Mouse (Mus musculus) forebrain, embryonic 12.5 days (tissue): ENCODE data around the gene Lipe. TPM values are rescaled to one million over a fixed set of nuclear protein-coding genes. Genes with fewer than 3 reads are reported as not detected.

Experiments
- ATAC-seq: fragments of 200-750 bp; cut with Nextera tagmentation; 2 replicates; pipeline ENCODE4 v1.8.0; 2017; ENCODE audit warnings: moderate TSS enrichment; ENCODE audit not compliant: low FRiP score
- H3K27ac ChIP-seq: fragments of 300-500 bp; sonication (generic); 2 replicates; pipeline ENCODE4 v1.5.1; 2016; ENCODE audit warnings: mild to moderate bottlenecking
- H3K27me3 ChIP-seq: fragments of 300-500 bp; sonication (generic); 2 replicates; pipeline ENCODE4 v1.6.1; 2016; ENCODE audit warnings: mild to moderate bottlenecking
- H3K36me3 ChIP-seq: fragments of 300-500 bp; sonication (generic); replicated peaks from 2 replicates; pipeline ENCODE4 v1.6.1; 2016; ENCODE audit warnings: mild to moderate bottlenecking
- H3K4me1 ChIP-seq: fragments of 300-500 bp; sonication (generic); 2 replicates; pipeline ENCODE4 v1.6.1; 2016
- H3K4me2 ChIP-seq: fragments of 300-500 bp; sonication (generic); 2 replicates; pipeline ENCODE4 v1.6.1; 2016; ENCODE audit warnings: mild to moderate bottlenecking, moderate library complexity
- H3K4me3 ChIP-seq: fragments of 300-500 bp; sonication (generic); replicated peaks from 2 replicates; pipeline ENCODE4 v1.5.1; 2016; ENCODE audit warnings: mild to moderate bottlenecking
- H3K9ac ChIP-seq: fragments of 300-500 bp; sonication (generic); 2 replicates; pipeline ENCODE4 v1.6.1; 2016; ENCODE audit warnings: mild to moderate bottlenecking
- H3K9me3 ChIP-seq: fragments of 300-500 bp; sonication (generic); 2 replicates; pipeline ENCODE4 v1.6.1; 2016
- WGBS: fragments of 180-500 bp; shearing (Covaris S2); methylation state at CpG from one replicate; pipeline ENCODE4 v1.1.7; 2016; 5-methylcytosine and 5-hydroxymethylcytosine counted together
- polyA plus RNA-seq: library from polyadenylated mRNA; unstranded; fragments of >200 nt; fragmentation: Nextera tagmentation; extraction: Ambion mirVana; gene quantifications from 2 replicates; pipeline ENCODE4 v1.2.1, GENCODE M21; 2016

The Lipe gene
- polyA plus RNA-seq, 1 experiment from 2014 or later = 8.8 TPM

- Histone ChIP-seq H3K27me3 (peaks cover 55% of the 10 kb centered on the region), H3K4me3 (no peak overlapping the region), H3K4me1 (peaks cover 27% of the 10 kb centered on the region), H3K9me3 (no peaks in the 10 kb centered on the region), H3K9ac (peak overlapping the region; percentile 33; the same call in 1 of the 2 replicates), H3K27ac (peak overlapping the region; percentile 50; the same call in 1 of the 2 replicates), H3K4me2 (0 out of 2 replicates have a peak overlapping the region, but pooled peaks have one; percentile 10), H3K36me3 (peaks cover 34% of the 10 kb centered on the region)
- ATAC-seq = peak; percentile 15; the same call in 1 of the 2 replicates
- WGBS = 15% methylated on average over 13 of the region's 13 CpGs
Observed at GRCm38 (mm10) chr7:25365937-25366625, 32.4 kb downstream of the Lipe start.

- Histone ChIP-seq H3K27ac (no peak overlapping the region), H3K9me3 (no peaks in the 10 kb centered on the region), H3K4me1 (peaks cover 33% of the 10 kb centered on the region), H3K9ac (no peak overlapping the region), H3K4me2 (no peak overlapping the region), H3K36me3 (peaks cover 59% of the 10 kb centered on the region), H3K4me3 (no peak overlapping the region), H3K27me3 (peaks cover 32% of the 10 kb centered on the region)
- no peak for ATAC-seq
- 93% methylated on average over 17 of the region's 17 CpGs for WGBS
Observed at GRCm38 (mm10) chr7:25363632-25364031, 34.9 kb downstream of the Lipe start.

GRCm38 (mm10) chr7:25363151-25363550 is 35.4 kb downstream of the Lipe start:
- ATAC-seq = no peak
- H3K9ac ChIP-seq = no peak overlapping the region
- peaks cover 35% of the 10 kb centered on the region for H3K4me1 ChIP-seq
- H3K36me3 ChIP-seq = peaks cover 63% of the 10 kb centered on the region
- H3K9me3 ChIP-seq = no peaks in the 10 kb centered on the region
- no peak overlapping the region for H3K4me2 ChIP-seq
- WGBS = 93% methylated on average over 19 of the region's 19 CpGs
- H3K27ac ChIP-seq = no peak overlapping the region
- peaks cover 27% of the 10 kb centered on the region for H3K27me3 ChIP-seq
- H3K4me3 ChIP-seq = no peak overlapping the region

- Histone ChIP-seq H3K9ac (no peak overlapping the region), H3K4me3 (no peak overlapping the region), H3K4me1 (peaks cover 10% of the 10 kb centered on the region; the same call in 1 of the 2 replicates), H3K36me3 (peaks cover 94% of the 10 kb centered on the region), H3K27ac (peak overlapping the region; percentile 15), H3K4me2 (no peak overlapping the region), H3K27me3 (no peaks in the 10 kb centered on the region), H3K9me3 (no peaks in the 10 kb centered on the region)
- ATAC-seq = peak; percentile 60
- 71% methylated on average over 19 of the region's 19 CpGs for WGBS
Observed at GRCm38 (mm10) chr7:25358721-25359206, 39.7 kb downstream of the Lipe start.

GRCm38 (mm10) chr7:25348861-25349260 is 49.6 kb downstream of the Lipe start:
- no peak overlapping the region for H3K4me3 ChIP-seq
- no peak overlapping the region for H3K4me2 ChIP-seq
- no peak for ATAC-seq
- WGBS = 88% methylated on average over 8 of the region's 8 CpGs
- no peaks in the 10 kb centered on the region for H3K27me3 ChIP-seq
- H3K27ac ChIP-seq = no peak overlapping the region
- peaks cover 80% of the 10 kb centered on the region for H3K36me3 ChIP-seq
- H3K9me3 ChIP-seq = peaks cover 9% of the 10 kb centered on the region; the same call in 1 of the 2 replicates
- no peak overlapping the region for H3K9ac ChIP-seq
- H3K4me1 ChIP-seq = no peaks in the 10 kb centered on the region

GRCm38 (mm10) chr7:25341000-25341784 is 57.3 kb downstream of the Lipe start:
- 78% methylated on average over 20 of the region's 20 CpGs for WGBS
- no peak overlapping the region for H3K27ac ChIP-seq
- 0 out of 2 replicates have a peak, but pooled peaks have one; percentile 45 for ATAC-seq
- H3K4me2 ChIP-seq = no peak overlapping the region
- peaks cover 9% of the 10 kb centered on the region; the same call in 1 of the 2 replicates for H3K4me1 ChIP-seq
- no peaks in the 10 kb centered on the region for H3K27me3 ChIP-seq
- H3K4me3 ChIP-seq = no peak overlapping the region
- no peaks in the 10 kb centered on the region for H3K9me3 ChIP-seq
- no peak overlapping the region for H3K9ac ChIP-seq
- H3K36me3 ChIP-seq = peaks cover 72% of the 10 kb centered on the region

GRCm38 (mm10) chr7:25339329-25339728 is 59.2 kb downstream of the Lipe start:
- Histone ChIP-seq H3K4me2 (no peak overlapping the region), H3K27me3 (no peaks in the 10 kb centered on the region), H3K9ac (no peak overlapping the region), H3K4me1 (peaks cover 9% of the 10 kb centered on the region; the same call in 1 of the 2 replicates), H3K36me3 (peaks cover 82% of the 10 kb centered on the region), H3K27ac (no peak overlapping the region), H3K9me3 (no peaks in the 10 kb centered on the region), H3K4me3 (no peak overlapping the region)
- ATAC-seq = no peak
- 91% methylated on average over 9 of the region's 9 CpGs for WGBS

- 85% methylated on average over 12 of the region's 12 CpGs for WGBS
- ATAC-seq = no peak
- 0 out of 2 replicates have a peak overlapping the region, but pooled peaks have one; percentile 21 for H3K27ac ChIP-seq
- H3K4me2 ChIP-seq = no peak overlapping the region
- H3K4me1 ChIP-seq = no peaks in the 10 kb centered on the region
- H3K9ac ChIP-seq = no peak overlapping the region
- no peaks in the 10 kb centered on the region for H3K9me3 ChIP-seq
- no peak overlapping the region for H3K4me3 ChIP-seq
- H3K36me3 ChIP-seq = peaks cover 78% of the 10 kb centered on the region
- H3K27me3 ChIP-seq = no peaks in the 10 kb centered on the region
Observed at GRCm38 (mm10) chr7:25334472-25334871, 64.0 kb downstream of the Lipe start.

GRCm38 (mm10) chr7:25333596-25334307 is 64.8 kb downstream of the Lipe start:
- no peaks in the 10 kb centered on the region for H3K4me1 ChIP-seq
- no peak overlapping the region; the same call in 1 of the 2 replicates for H3K4me2 ChIP-seq
- 41% methylated on average over 16 of the region's 16 CpGs for WGBS
- H3K9me3 ChIP-seq = no peaks in the 10 kb centered on the region
- H3K27ac ChIP-seq = 0 out of 2 replicates have a peak overlapping the region, but pooled peaks have one; percentile 21
- peaks cover 73% of the 10 kb centered on the region for H3K36me3 ChIP-seq
- H3K9ac ChIP-seq = no peak overlapping the region
- ATAC-seq = peak; percentile 58; the same call in 1 of the 2 replicates
- no peak overlapping the region for H3K4me3 ChIP-seq
- no peaks in the 10 kb centered on the region for H3K27me3 ChIP-seq
